Mouse (Mus musculus): ENCODE data around the gene Cmtm6.

Gene Cmtm6

DNA sequence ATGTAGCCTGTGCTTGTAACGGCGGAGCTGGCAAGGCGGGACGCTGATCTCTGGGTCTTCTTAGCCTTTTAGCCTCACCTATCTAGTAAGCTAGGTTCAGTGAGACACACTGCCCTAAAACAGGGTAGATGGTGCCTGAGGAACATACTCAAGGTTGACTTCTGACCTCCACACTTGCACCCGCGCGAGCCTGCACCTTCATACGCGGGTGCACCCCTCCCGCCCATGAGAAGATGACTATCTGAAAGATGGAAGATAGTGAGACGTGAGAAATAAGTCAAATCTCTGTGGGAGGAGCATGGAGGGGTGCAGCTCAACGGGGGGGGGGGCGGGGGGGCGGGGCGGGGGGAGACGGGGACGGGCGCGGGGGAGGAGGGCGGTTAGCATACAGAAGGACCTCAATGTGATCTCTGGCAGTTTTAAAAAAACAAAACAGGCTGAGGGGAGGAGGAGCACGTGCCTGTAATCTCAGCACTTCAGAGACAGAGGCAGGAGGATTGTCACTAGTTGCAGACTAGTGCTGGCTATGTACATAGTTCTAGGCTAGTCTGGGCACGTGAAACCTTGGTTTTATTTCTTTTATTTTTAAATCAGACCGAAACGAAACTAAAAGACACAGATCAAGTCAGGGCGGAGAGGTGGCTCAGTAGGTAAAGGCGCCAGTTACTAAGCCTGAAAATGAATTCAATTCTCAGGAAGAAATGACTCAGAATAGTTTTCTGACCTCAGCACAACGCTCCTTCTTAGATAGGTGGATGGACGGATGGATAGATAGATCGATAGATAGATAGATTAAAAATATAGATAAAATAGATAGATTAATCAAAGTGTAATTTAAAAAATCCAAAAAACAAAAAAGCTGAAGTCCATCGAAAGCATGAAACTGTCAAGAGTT, 758 bp upstream of the Cmtm6 start:
- no peak for DNase-seq

DNA sequence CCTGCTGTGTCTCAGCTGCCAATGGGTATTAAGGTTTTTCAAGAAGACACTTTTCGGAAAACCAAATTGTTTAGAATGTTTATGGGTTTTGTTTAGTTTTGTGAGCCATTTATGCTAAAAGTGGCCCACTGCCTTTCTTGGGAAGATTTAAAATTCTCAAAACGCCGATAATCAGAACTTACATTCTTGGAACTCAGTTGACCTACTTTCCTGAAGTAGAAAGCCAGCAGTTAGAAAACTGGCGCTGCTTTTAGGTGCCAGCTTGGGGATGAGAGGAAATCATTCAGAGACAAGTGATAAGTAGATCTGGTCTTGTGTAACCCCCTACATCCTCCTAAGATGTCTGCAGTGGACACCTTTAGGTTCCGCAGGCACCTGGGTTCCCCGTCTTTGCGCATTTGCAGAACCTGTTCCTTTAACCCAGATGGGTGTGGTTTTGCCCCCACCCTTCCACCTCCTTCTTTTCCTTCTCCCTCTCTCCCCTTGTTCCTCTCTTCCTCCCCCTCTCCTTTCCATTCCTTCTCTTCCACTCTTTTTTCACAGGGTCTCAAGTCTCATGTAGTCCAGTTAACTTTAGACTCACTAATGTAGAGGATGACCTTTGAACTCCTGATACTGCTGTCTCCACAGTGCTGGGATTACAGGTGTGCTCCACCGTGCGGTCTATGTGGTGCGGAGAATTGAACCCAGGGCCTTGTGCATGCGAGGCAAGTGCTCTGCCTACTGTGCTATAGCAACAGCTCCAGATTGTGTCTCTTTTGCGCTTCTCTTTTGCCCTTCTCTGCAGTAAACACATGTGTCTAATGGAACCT, 1.2 kb downstream of the Cmtm6 start:
- DNase-seq: no peak

DNA sequence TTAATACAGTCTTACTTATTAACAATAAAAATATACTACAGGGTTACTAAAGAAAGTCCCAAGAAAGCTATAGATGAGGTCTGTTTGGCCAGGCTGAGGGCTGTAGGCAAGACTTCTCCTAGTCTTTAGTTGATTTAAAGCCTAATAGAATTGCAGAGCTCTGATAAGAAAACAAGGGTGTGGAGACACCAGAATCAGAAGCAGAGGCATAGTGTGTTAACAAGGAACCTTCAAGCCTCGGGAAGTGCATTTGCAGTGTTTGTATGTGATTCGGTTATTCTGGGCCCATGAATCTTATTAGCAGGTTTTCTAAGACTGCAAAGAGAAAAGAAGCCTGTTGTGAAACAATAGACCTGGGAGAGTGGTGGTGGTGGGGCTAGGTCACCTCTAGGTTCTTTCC, 2.3 kb downstream of the Cmtm6 start:
- DNase-seq: no peak

DNA sequence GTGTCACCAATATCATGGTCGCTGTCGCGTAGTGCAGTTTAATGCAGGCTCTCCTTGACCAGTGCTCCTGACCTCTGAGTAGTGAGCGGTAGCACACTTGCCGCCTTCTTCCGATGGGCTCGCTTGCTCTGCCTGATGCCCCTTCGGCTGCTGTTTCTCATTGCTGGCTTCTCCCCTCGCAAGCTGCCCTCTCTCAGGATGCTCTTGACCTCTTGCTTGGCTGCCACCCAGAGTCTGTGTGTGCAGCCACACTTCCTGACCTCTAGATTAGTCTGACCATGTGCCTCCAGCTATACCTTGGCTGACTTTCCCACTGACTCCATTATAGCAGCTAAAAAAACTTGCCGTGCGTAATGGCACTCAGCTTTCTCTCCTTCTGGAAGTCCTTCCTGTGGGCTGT, 5.5 kb downstream of the Cmtm6 start:
- peak; percentile 59 for DNase-seq

DNA sequence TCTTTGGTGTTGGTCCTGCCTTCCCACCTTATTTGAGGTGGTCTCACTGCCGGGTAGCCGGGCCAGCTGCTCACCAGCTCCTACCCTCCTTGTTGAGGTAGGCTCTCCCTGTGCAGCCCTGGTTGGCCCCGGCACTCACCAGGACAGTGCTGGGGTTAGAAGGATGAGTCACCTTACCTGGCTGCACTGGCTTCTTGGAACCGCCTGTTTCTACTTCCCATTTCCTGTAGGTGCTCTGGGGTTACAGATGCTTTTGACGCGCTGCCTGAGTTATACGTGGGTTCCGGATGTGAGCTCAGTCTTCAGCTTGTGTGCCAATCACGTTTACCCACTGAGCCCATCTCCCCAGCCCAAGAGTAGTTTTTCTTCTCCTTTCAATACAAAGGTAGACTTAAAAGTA, 9.4 kb downstream of the Cmtm6 start:
- no peak for DNase-seq

DNA sequence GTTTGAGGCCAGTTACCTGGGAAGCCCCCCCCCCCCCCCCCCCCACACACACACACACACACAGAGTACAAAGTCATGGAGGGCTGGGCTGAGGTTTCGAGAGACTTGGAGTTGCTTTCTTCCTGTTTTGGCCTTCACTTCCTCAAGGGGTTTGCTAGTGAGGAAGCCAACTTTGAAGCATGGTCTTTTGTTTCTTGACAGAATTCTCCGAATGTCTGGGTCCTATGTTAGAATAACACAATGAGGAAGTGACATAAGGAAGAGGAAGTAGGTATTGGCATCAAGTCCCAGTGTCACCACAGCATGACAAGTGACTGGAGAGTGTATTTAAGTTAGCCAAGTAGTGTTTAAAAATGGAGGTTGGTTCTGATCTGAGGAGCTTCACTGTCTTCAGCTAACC, 11.8 kb downstream of the Cmtm6 start:
- DNase-seq: no peak

DNA sequence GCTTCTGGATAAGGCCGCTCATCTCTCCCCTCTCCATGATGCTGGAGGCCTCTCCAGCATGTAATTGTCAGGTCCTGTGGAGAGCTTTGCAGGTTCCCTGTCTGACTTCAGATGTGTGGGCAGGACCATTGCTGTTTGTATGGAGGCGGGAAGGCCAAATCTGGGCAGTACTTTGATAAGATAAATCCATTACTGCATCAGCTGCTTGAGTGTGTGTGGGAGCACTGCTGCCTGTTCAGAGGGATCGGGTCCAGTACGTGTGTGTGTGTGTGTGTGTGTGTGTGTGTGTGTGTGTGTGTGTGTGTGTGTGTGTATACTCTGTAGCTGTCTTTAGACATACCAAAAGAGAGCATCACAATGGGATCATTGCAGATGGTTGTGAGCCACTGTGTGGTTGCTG, 14.2 kb downstream of the Cmtm6 start:
- no peak for DNase-seq

DNA sequence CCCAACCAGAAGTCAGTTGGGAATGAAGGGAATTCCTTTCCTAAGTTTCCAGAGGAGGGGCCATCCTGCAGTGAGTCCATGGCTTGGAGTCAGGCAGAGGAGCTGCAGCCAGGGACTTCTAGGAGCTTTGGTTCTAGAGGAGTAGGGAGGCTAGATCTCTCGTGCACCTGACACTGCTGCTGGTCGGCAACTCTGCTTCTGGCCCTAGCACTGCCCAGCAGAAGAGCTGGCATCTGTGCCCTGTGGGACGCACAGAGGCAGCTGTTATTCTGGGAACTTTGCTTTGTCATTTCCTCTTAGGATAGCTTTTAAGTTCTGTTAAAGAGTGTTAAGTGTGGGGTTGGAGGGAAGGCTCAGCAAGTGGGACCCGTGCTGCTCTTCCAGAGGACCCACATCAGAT, 14.7 kb downstream of the Cmtm6 start:
- DNase-seq: no peak

DNA sequence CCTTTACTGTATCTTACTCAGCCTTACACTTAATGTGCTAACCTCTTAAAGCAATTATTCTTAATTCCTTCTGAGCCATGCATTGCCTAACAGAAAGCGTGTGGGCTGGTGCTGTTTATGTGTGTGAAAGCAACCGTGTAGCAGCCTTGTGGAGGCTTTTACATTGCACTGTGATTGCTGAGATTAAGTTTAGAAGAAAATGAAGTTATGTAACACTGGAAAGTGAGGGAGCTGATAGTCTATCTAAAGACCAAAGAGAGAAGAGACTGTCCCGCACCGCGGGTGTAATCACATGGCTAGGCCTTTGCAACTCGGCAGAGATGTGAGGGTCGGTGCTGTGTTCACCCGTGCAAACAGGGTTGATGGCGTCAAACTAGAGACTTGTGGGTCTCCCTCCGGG, 16.1 kb downstream of the Cmtm6 start:
- DNase-seq: no peak

DNA sequence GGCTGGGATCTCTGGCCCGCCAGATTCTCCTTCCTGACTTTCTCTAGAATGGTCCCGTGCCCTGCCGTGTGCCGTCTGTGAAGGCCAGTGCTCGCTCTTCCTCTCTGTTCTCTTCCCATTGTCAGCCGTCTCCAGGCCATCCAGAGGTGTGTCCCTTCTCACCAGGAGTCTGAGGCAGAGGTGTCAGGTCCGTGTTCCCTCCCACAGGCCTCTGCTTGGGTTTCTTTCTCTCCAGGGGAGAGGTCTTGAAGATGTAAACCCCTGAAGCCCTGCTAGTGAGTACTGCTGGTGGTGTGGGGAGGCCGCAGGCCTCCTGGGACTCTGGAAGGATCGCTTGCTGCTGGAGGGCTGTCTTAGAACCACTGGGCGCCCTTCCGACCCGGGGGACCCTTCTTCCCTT, 16.6 kb downstream of the Cmtm6 start:
- DNase-seq: no peak

DNA sequence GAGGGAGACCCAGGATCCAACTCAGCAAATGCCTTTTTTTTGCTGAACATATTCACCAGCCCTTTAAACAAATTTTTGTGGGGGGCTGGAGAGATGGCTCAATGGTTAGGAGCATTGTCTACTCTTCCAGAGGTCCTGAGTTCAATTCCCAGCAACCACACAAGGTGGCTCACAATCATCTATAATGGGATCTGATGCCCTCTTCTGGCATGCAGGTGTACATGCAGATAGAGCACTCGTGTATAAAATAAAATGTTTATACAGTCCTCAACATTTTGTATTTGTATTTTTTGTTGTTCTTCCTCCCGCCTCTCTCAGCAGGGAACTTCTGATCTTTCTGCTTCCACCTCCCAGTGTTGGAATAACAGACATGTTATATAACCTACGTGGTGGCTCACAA, 20.7 kb downstream of the Cmtm6 start:
- no peak for DNase-seq

DNA sequence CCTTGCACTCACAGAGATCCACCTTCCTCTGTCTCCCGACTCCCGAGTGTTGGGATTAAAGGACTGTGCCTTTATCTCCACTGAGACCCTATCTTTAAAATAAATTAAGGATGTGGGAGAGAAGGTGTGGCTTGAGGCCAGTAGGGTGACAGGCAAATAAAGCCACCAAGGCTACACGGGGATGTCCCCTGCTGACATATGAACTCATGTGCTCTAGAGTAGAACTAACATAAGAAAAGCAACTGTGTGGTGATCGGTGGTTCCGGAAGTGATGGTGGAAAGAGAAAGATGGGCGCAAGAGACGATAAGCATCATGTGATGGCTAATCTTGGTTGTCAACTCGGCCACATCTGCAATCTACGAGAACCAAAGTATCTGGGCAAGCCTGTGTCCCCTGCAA, 21.4 kb downstream of the Cmtm6 start:
- DNase-seq: no peak

DNA sequence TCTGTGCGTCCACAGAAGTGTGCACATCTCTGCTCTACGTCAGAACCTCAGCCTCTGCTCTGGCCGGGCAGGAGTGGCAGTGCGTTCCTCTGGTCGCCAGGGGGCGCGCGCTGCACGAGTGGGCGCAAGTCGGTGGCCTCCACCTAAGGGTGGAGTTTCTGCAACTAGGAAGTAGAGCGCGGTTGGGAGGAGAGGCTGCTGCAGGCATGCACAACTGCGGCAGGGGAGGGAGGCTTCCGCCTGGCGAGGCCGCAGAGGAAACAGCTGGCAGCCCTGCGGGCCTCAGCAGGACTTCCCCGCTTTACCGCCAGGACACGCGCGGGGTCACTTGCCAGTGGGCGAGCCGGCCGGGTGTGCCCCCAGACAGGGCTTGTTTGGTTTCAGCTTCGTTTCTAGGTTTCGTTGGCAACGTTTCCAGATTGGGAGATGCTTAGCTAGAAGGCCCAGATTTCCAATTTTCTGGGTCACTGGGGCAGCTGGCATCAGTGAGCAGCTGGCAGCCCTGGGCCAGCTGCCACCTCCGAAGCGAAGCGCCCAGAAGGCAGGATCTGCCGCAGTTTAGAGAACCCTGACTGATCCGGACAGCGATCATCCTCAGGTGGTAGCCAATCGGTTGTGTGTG, 22.1 kb downstream of the Cmtm6 start:
- DNase-seq: peak; percentile 91

DNA sequence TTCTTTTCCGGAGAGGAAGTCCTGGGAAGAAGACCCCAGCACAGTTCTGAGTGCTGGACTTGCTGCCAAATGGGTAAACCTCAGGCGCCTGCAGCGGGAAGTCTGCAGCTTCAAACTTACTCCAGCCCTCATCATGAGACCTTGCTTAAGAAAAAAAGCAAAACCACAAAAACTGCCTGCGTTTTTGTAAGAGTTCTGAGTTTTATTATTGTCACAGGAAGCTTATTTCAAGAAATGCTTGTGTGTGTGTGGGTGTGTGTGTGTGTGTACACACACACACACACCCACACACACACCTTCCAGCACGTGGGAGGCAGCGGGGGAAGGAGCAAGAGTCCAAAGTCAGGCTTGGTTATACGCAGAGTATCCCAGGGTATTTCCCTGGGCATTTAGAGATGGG, 27.4 kb downstream of the Cmtm6 start:
- DNase-seq: no peak

DNA sequence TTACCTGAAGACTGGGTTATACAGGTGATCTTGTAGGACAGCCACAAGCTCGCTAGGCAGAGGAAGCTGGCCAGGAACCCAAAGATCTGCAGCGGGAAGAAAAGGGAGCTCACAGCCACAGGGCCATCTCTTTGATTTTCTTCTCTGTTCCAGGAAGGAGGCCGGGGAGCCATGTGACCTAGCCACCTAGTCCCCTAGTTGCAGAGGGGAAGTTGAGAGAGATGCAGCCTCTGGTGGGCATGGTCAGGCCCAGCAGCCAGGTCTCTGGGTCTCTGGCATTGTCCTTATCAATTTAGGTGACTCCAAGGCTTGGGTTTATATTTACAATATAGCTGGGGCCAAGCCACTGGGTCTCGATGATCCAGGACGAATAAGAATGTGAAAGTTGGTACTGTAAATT, 27.9 kb downstream of the Cmtm6 start:
- DNase-seq: no peak

DNA sequence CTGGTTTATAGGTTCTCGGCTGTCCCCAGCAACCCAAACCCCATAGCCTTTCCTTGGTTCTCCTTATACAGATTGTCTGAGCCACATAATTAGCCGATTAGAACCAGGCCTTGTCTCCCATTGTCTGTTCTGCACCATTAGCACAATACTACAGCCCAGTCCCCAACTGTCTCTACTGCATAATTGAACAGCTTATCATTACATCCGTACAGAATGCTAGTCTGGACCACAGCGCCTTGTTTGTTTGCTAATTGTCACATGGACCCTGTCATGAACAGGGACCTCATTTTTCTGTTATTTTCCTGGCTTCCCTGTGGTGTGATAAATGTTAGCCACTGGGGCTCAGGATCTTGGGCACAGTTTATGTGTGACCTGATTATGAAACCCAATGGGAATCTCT, 29.0 kb downstream of the Cmtm6 start:
- DNase-seq: no peak

DNA sequence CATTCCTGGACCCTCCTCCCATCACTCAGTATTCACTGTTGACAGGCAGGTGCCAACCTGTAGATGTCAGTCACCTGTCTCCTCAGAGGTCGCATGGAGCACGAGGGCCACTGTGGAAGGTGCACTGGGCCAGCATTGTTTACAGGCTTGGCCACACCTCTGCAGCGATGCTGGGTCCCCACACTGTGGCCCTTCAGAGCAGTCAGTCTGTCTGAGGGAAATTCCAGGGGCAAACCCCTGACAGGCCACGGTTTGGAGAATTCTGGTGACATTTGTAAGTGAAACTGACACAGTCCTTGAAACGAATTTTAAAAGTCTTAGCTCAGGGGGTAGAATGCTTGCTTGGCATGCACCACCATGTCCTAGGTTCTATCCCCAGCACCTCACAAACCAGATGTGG, 29.4 kb downstream of the Cmtm6 start:
- DNase-seq: no peak

DNA sequence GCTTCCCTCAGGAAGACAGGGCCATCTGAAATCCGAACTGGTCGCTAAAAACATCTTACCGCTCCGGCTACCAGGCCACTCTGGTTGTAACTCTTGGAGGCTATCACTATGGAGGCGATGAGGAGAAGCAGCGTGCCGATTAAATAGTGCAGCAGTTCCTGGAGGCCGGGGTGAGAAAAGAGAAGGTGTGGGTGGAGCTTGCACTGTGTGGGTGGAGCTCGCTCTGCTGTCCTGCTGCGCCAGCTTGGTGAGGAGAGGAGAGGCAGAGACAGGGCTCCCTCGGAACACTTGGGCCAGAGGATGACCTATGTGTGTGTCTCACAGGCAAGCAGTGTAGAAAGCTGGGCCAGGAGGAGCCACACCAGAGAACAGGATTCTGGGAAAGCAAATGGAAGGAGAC, 30.9 kb downstream of the Cmtm6 start:
- no peak for DNase-seq

DNA sequence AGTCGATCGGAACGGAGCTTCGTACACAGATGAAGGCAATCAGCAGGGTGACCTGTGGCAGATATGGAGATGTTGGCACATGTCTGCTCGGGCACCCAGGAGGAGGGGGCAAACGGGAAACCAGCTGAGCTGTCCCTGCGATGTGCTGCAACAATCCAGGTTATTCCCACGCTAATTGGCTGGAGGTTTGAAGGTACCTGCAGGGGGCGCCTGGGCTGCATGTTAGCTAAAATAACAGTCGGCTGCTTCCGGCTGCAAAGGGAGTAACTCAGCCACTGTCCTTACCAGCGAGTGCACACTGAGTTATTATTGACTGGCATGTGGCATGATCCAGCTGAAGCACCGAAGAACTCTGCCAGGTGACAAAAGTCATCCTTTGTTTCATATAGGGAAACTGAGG, 32.4 kb downstream of the Cmtm6 start:
- no peak for DNase-seq

DNA sequence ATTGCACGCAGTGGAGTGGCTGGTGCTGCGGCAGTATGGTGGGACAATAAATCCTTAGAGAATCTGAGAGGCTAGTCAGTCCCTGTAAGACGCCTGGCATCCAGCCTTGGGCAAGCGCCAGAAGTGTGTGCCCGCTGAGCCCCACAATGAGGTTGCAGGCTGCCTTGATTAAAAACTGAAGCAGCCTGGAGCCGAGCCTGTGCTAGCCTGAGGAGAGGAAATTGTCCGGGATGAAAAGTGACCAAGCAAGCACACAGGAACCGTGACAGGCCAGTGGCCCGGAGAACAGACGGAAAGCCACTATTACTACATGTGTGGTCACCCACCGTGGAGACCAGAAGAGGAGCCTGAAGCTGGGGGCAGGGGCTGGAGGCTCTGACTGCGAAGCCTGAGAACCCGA, 36.1 kb downstream of the Cmtm6 start:
- DNase-seq: no peak

DNA sequence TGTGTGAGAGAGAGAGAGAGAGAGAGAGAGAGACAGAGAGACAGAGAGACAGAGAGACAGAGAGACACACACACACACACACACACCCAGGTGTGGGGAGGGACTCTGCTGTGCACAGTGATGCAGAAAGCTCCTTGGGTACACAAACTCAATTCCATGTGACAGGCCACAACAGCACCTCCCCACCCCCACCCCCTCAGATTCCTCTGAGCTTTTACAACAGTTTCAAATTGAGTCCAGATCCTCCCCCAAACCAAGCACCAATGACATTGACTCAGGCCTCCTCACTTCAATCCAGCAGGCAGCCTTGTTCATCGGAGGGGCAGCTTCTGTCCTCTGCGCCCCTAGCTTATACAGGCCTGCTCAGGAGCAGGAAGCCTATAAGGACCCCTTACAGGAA, 36.6 kb downstream of the Cmtm6 start:
- no peak for DNase-seq

DNA sequence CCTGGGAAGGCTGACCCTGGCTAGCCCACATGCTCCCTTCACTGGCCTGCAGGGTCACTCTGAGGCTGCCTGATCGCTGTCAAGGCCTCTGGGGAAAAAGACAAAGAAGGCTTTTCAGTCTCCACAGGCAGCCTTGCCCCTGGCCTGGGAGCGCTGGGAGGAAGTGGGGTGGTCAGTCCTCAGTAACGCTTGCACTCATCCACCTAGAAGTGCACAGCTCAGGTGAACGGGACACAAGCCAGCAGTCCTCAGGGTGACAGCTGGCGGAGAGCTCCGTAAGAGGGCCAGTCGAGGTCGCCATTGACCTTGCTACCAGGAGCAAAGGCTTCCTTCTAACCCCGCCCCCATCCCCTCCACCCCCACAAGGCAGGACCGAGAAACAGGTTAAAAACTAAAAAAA, 37.1 kb downstream of the Cmtm6 start:
- no peak for DNase-seq

DNA sequence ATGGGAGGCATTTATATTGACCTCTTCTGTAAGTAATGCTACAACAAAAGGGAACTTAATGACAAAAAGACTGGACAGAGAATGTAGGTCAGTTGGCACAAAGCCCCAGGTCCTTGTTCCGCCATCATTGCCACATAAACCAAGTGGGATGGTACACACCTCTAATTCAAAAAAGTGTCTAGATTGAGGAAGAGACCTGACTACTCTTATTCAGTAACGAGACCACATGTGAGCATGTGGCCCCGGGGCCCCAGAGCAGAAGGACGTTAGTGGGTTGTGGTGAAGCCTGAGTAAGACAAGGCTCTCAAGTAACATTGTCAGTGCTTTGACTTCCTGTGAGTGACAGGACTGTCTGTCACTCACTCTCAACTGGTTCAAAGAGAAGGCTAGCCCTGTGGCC, 39.3 kb downstream of the Cmtm6 start:
- no peak for DNase-seq

DNA sequence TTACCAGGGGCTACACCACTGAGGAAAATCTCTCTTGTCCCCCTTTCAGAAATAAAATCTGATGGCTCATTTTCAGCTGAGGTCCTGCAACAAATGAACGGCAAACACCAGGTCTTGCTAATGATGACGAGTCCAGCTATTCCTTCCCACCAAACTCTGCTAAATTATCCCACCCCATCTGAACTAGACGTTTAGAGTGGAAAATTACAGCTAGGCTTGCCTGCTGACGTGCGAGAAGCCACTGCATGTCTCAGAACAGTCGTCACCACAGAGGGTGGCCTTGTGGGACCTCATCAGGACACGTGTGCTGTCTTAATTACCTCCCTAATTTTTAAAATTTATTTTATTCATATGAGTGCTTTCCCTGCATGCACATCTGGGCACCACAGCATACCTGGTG, 40.6 kb downstream of the Cmtm6 start:
- DNase-seq: no peak
